Mouse (Mus musculus) limb, embryonic 10.5 days (tissue): ENCODE measurements around the gene Areg. TPM values are rescaled to one million over a fixed set of nuclear protein-coding genes. Genes with fewer than 3 reads are reported as not detected.

Source experiments
- polyA plus RNA-seq: library from polyadenylated mRNA; unstranded; fragments of >200 nt; fragmentation: Nextera tagmentation; extraction: Ambion mirVana; gene quantifications from 2 replicates; pipeline ENCODE4 v1.2.1, GENCODE M21; 2016

The Areg gene
- polyA plus RNA-seq, 1 experiment from 2014 or later: not detected

Other genes starting within 250 kb of the Areg start
- 0.16 and 0.64 TPM in 2 replicates for gene Cxcl1, start 248.4 kb upstream of the Areg start, polyA plus RNA-seq
- not detected in 2 replicates for gene Cxcl2, start 235.7 kb upstream of the Areg start, polyA plus RNA-seq
- gene Mthfd2l, start 208.5 kb upstream of the Areg start, polyA plus RNA-seq: 50.2 and 59.0 TPM in 2 replicates
- 0.15 and 0.18 TPM in 2 replicates for gene Epgn, start 112.1 kb upstream of the Areg start, polyA plus RNA-seq
- gene Ereg, start 65.0 kb upstream of the Areg start, polyA plus RNA-seq: not detected in 2 replicates